Mouse (Mus musculus) liver, embryonic 13.5 days (tissue): Measurements from ENCODE around the gene Cyp11a1. TPM values are rescaled to one million over a fixed set of nuclear protein-coding genes. Genes with fewer than 3 reads are reported as not detected.

ENCODE experiments used
- ATAC-seq: fragments of 200-750 bp; cut with Nextera tagmentation; 2 replicates; pipeline ENCODE4 v1.8.0; 2017; ENCODE audit warnings: low read depth, mild to moderate bottlenecking, moderate number of reproducible peaks, moderate library complexity
- DNase-seq: peaks from one replicate; pipeline ENCODE4 v3.0.0; 2022
- H3K27ac ChIP-seq: fragments of 300-500 bp; sonication (generic); 2 replicates; pipeline ENCODE4 v1.5.1; 2015; ENCODE audit warnings: moderate library complexity, mild to moderate bottlenecking, inconsistent platforms
- H3K27me3 ChIP-seq: fragments of 300-500 bp; sonication (generic); 2 replicates; pipeline ENCODE4 v1.6.1; 2015; ENCODE audit warnings: mild to moderate bottlenecking, inconsistent platforms
- H3K36me3 ChIP-seq: fragments of 300-500 bp; sonication (generic); 2 replicates; pipeline ENCODE4 v1.6.1; 2015; ENCODE audit warnings: mild to moderate bottlenecking, inconsistent platforms
- H3K4me1 ChIP-seq: fragments of 300-500 bp; sonication (generic); replicated peaks from 2 replicates; pipeline ENCODE4 v1.6.1; 2015; ENCODE audit warnings: inconsistent platforms
- H3K4me2 ChIP-seq: fragments of 300-500 bp; sonication (generic); 2 replicates; pipeline ENCODE4 v1.6.1; 2015; ENCODE audit warnings: inconsistent platforms, mild to moderate bottlenecking, moderate library complexity
- H3K4me3 ChIP-seq: fragments of 300-500 bp; sonication (generic); replicated peaks from 2 replicates; pipeline ENCODE4 v1.5.1; 2015; ENCODE audit warnings: mild to moderate bottlenecking, inconsistent platforms
- H3K9ac ChIP-seq: fragments of 300-500 bp; sonication (generic); 2 replicates; pipeline ENCODE4 v1.6.1; 2015; ENCODE audit warnings: mild to moderate bottlenecking, inconsistent platforms
- H3K9me3 ChIP-seq: fragments of 300-500 bp; sonication (generic); replicated peaks from 2 replicates; pipeline ENCODE4 v1.6.1; 2016; ENCODE audit warnings: inconsistent platforms
- WGBS: fragments of 180-500 bp; shearing (Covaris S2); methylation state at CpG from one replicate; pipeline ENCODE4 v1.1.7; 2015; ENCODE audit not compliant: insufficient replicate concordance; 5-methylcytosine and 5-hydroxymethylcytosine counted together
- polyA plus RNA-seq: library from polyadenylated mRNA; unstranded; fragments of >200 nt; fragmentation: Nextera tagmentation; extraction: Ambion mirVana; gene quantifications from 2 replicates; pipeline ENCODE4 v1.2.1, GENCODE M21; 2015

The Cyp11a1 gene
- polyA plus RNA-seq, 1 experiment from 2014 or later: 0.46 TPM

DNA sequence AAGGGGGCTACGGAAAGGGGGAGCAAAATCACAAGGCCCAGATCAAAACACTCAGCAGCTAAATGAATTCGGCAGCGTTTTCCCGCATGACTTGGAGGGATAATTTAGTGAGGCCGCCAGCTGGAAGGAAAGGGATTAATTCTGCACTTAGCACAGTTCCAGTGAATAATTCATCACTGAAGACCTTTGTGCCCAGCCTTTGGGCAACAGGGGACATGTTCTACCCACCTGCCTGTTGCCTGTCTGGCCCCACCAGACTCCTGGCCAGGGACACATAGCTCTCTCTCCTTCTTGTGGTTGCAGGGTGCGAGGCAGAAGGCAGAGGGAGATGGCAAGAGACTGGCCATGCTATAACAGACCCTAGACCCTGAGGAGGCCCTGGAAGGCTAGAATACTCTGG, 59.3 kb downstream of the Cyp11a1 start:
- peaks cover 6% of the 10 kb centered on the region; the same call in 1 of the 2 replicates for H3K4me1 ChIP-seq
- no peak overlapping the region for H3K27ac ChIP-seq
- peaks cover 9% of the 10 kb centered on the region for H3K27me3 ChIP-seq
- no peaks in the 10 kb centered on the region for H3K36me3 ChIP-seq
- H3K9me3 ChIP-seq: no peaks in the 10 kb centered on the region
- DNase-seq: no peak
- no peak overlapping the region for H3K9ac ChIP-seq
- 65% methylated on average over 6 of the region's 6 CpGs for WGBS
- ATAC-seq: no peak
- H3K4me2 ChIP-seq: no peak overlapping the region
- H3K4me3 ChIP-seq: no peak overlapping the region

GRCm38 (mm10) chr9:58065977-58066730, 59.9 kb downstream of the Cyp11a1 start:
- ATAC-seq (no peak), DNase-seq (no peak)
- H3K27me3 ChIP-seq: peaks cover 5% of the 10 kb centered on the region
- no peak overlapping the region for H3K9ac ChIP-seq
- no peaks in the 10 kb centered on the region for H3K36me3 ChIP-seq
- H3K4me3 ChIP-seq: no peak overlapping the region
- 65% methylated on average over 6 of the region's 6 CpGs for WGBS
- peaks cover 3% of the 10 kb centered on the region; the same call in 1 of the 2 replicates for H3K4me1 ChIP-seq
- H3K4me2 ChIP-seq: no peak overlapping the region
- H3K27ac ChIP-seq: no peak overlapping the region
- no peaks in the 10 kb centered on the region for H3K9me3 ChIP-seq

- Histone ChIP-seq H3K4me3 (no peak overlapping the region), H3K4me2 (no peak overlapping the region), H3K27ac (no peak overlapping the region), H3K9me3 (no peaks in the 10 kb centered on the region), H3K36me3 (no peaks in the 10 kb centered on the region), H3K4me1 (no peaks in the 10 kb centered on the region), H3K9ac (no peak overlapping the region), H3K27me3 (peaks cover under 1% of the 10 kb centered on the region)
- DNase-seq (no peak), ATAC-seq (no peak)
- WGBS: 61% methylated on average over 6 of the region's 6 CpGs
Observed at GRCm38 (mm10) chr9:58066731-58067095, 60.5 kb downstream of the Cyp11a1 start.

GRCm38 (mm10) chr9:58067546-58067945, 61.3 kb downstream of the Cyp11a1 start:
- DNase-seq: no peak
- H3K9me3 ChIP-seq: no peaks in the 10 kb centered on the region
- WGBS: 57% methylated on average over 3 of the region's 3 CpGs

DNA sequence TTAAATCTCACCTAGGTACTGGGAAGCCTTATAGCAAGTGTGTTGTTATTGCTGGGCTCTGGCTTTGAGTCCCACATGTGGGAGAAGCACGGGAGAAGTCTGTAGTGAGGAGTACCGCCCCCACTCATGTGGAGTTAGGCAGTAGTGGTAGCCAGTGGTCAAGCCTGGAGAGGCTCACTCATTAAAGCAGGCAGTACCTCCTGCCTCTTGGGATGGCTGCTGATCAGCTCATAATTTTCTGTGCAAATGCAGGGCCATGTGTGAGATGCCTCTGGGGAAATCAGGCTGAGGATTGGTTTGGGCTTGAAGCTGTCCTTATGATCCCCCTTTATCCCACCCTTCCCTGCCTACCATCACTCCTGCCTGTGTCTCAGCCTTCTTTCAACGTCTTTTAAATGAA, 68.3 kb downstream of the Cyp11a1 start:
- no peak for ATAC-seq
- DNase-seq: no peak

More at GRCm38 (mm10) chr9:58067546-58067945, 61.3 kb downstream of the Cyp11a1 start:
- H3K27ac ChIP-seq: no peak overlapping the region
- no peak for ATAC-seq
- no peak overlapping the region for H3K4me2 ChIP-seq
- H3K9ac ChIP-seq: no peak overlapping the region
- H3K4me1 ChIP-seq: no peaks in the 10 kb centered on the region
- H3K4me3 ChIP-seq: no peak overlapping the region
- no peaks in the 10 kb centered on the region; the same call in 1 of the 2 replicates for H3K27me3 ChIP-seq
- H3K36me3 ChIP-seq: no peaks in the 10 kb centered on the region

More for the DNA sequence above, 68.3 kb downstream of the Cyp11a1 start:
- H3K27me3 ChIP-seq: no peaks in the 10 kb centered on the region
- WGBS: 35% methylated on average over 3 of the region's 3 CpGs
- no peak overlapping the region for H3K9ac ChIP-seq
- no peaks in the 10 kb centered on the region for H3K36me3 ChIP-seq
- H3K9me3 ChIP-seq: no peaks in the 10 kb centered on the region
- no peaks in the 10 kb centered on the region for H3K4me1 ChIP-seq
- H3K4me2 ChIP-seq: no peak overlapping the region
- H3K27ac ChIP-seq: no peak overlapping the region
- H3K4me3 ChIP-seq: no peak overlapping the region

Other genes starting within 250 kb of the Cyp11a1 start
- 86.2 and 97.4 TPM in 2 replicates for gene Clk3, start 240.6 kb upstream of the Cyp11a1 start, polyA plus RNA-seq
- 9.7 and 11.7 TPM in 2 replicates for gene Arid3b, start 169.6 kb upstream of the Cyp11a1 start, polyA plus RNA-seq
- 58.9 and 64.1 TPM in 2 replicates for gene Ubl7, start 95.4 kb upstream of the Cyp11a1 start, polyA plus RNA-seq
- gene Sema7a, start 66.3 kb upstream of the Cyp11a1 start, polyA plus RNA-seq: not detected in 2 replicates
- 0.05 and 0.35 TPM in 2 replicates for gene Stra6, start 57.4 kb downstream of the Cyp11a1 start, polyA plus RNA-seq
- gene Ccdc33, start 112.4 kb downstream of the Cyp11a1 start, polyA plus RNA-seq: not detected in 2 replicates
- gene Islr, start 197.9 kb downstream of the Cyp11a1 start, polyA plus RNA-seq: 3.8 and 4.2 TPM in 2 replicates
- gene Islr2, start 197.9 kb downstream of the Cyp11a1 start, polyA plus RNA-seq: 0.03 TPM in 1 of 2 replicates, not detected in the other
- 18.9 and 21.1 TPM in 2 replicates for gene Pml, start 243.4 kb downstream of the Cyp11a1 start, polyA plus RNA-seq
- gene Stoml1, start 246.8 kb downstream of the Cyp11a1 start, polyA plus RNA-seq: 5.2 and 5.5 TPM in 2 replicates